Mouse (Mus musculus): Measurements from ENCODE around the gene Mdk.

The Mdk gene

DNA sequence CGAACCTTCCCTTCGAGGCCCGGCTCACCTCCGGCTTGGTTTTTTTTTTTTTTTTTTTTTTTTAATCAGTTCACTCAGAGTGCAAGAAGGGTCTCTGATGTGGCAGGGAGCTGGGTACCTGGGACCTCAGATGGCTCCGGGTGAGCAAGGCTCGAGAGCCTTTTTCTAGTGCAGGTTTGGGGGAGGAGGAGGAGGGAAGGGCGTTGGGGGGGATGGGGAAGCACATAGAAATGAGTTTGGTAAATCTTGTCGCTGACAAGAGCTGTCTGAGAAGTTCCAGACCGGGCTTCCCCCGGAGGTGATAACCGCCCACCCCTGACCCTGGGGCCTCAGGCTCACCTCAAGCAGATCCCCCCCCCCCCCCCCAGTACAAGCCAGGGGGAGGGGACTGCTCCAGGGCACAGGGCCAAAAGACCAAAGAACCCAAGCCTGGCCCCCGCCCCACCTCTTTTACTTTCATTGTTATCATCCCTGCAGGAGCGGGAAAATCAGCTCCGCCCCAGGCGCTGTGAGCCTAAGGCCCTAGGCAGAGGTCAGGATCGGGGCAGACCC lies at the start of gene Mdk:
Gene Mdk, minus strand, starts transcription at position 138 of the 552 bp plus-strand sequence.
- DNase-seq (ENCODE audit: low spot score in 2 of 2): peak; percentile 34 to 41

GRCm38 (mm10) chr2:91980830-91981229 lies 48.7 kb upstream of the Mdk start:
- DNase-seq (ENCODE audit: low spot score in 2 of 2): no peak

DNA sequence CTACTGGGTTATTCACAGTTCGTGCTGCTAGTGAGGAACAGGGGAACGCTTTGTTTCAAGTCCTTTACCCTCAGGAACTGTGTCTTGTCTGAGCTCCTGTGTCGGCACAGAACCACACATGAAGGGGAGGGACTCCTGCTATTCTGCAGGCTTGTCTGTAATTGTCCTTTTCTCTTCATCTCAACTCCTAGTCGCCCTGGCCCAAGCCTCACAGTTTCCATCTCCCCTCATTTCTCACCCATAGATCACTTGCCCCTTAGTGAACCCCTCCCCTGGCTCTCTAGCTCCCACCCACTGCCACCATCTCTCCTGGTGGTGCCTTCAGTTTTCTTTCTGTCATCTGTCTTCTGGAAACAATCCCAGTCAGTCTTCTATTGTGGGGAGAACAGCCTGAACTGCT lies 48.1 kb upstream of the Mdk start:
- no peak for DNase-seq (ENCODE audit: low spot score in 2 of 2)

DNA sequence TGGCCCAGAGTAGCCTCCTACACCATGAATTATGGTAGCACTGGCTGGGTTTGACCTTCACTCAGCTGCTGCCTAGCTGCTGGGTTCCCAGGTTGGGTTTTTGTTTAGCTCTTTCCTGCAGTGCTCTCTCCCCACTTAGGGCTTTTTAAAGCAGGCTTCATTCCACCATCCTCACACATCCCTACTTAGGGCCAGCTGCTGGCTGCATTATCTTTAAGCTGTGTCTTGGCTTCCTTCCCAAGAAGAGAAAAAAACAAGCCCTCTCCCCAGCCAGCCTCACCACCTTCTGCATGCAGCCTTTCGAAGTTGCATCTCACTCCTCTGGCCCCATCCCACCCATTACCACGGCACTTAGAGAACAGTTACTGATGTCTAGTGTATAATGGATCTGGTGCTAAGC lies 46.5 kb upstream of the Mdk start:
- no peak for DNase-seq (ENCODE audit: low spot score in 2 of 2)

GRCm38 (mm10) chr2:91977960-91978359 lies 45.9 kb upstream of the Mdk start:
- DNase-seq (ENCODE audit: low spot score in 2 of 2): no peak

DNA sequence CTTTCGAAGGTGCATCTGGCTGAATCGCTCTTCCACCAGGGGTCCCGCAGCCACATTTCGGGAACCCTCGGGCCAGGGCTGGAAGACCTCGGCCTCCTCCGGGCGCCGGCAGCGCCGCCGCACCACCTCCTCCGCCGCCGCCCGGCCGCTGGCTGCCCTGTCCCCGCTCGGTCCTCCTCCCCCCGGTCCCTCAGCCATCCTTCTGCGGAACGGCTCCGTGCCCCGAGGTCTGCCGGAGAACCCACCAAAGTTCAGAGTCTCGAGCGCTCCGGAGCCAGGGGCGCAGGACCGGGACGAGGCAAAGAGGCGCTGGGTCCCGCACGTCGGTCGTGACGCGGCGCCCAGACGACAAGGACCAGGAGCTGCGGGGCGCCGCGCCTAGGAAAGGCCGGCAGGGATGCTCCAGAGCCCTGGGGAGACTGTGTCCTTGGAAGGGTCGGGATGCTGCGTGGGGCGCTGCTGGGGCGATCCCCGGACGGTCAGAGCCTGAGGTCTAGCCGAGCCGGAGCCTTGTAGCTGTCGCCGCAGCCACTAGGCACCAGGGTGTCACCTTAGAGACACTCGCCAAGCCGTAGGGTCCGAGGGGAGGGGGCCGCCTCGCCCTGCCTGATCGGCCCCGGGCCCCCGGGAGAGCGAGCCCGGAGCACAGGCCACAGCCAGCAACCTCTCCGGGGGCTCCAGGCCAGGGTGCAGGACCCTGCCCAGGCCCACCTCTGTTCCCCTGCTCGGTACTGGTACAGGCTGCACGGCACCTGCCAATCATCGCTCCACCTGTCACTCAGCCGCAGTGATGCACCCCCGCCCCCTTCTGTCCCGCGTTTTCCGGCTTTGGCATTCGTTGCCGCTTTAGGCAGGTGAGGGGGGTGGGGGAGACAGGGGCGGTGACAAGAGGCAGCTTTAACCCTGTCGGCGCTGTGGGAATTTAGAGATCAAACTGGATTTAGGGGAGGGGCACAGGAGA lies 43.8 kb upstream of the Mdk start, which contains the start of gene Dgkz:
Gene Dgkz, minus strand, starts transcription at position 284 of the 961 bp plus-strand sequence.
- peak in 1 of 2 experiments; percentile 68 for DNase-seq (ENCODE audit: low spot score in 2 of 2)

DNA sequence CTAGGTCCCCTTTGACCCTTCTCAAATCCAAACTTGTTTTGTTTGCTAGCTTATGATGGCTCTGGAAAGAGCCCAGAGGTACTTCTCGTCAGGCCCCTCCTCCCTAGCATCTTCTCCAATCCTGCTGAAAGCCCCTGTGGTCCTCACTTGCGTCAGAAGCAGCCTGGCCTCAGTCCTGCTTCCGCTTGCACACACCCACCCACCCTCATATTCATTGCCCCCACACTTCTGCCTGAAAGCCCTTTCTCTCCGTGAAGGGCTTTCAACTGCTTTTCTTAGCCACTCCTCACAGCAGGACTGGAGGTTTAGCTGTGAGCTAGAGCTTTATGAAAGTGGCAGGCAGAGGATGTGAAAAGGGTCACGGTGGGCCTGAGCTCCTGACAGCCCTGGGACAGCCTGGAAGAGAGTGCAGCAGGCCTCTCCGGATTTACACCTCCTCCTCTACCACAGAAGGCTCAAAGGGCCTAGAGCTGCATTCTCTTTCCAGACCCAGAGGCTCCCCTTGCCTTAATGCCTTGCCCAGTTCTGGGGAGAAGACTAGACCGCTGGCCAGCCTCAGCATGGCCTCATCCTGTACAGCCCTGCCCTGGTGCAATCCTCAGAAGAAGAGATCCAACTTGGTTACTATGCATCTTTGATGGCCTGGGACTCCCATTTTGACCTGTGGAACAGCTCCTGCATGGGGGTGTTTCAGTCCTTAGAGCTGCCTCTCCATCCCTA lies 41.5 kb upstream of the Mdk start:
- DNase-seq (ENCODE audit: low spot score in 2 of 2): no peak

- no peak for DNase-seq (ENCODE audit: low spot score in 2 of 2)
These were observed 40.0 kb upstream of the Mdk start for GRCm38 (mm10) chr2:91972121-91972566.

GRCm38 (mm10) chr2:91971231-91972097 lies 39.4 kb upstream of the Mdk start:
- peak; percentile 83 to 84 for DNase-seq (ENCODE audit: low spot score in 2 of 2)

DNA sequence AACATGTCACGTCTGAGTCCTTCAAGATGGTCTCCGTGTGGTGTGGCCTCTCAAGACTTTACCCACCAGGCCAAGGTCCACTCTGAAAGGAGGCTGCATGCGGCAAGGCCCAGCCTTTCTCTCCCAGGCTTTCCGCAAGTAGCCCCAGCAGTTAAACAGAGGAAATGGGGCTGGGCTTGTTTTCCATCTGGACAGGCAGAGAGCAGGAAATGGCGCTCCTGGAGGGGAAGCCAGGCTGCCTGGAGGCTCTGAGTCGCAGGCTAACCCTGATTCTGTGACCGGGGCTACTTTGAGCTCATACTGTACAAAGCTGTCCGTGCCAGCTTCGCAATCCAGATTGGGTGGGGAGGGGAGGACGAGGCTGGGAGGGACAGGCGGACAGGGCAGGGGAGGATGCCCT lies 35.9 kb upstream of the Mdk start:
- DNase-seq (ENCODE audit: low spot score in 2 of 2): no peak

GRCm38 (mm10) chr2:91966367-91966766 lies 34.3 kb upstream of the Mdk start:
- DNase-seq (ENCODE audit: low spot score in 2 of 2): no peak

- DNase-seq (ENCODE audit: low spot score in 2 of 2): peak in 1 of 2 experiments; percentile 71
These were observed 33.3 kb upstream of the Mdk start for GRCm38 (mm10) chr2:91965417-91965816.

DNA sequence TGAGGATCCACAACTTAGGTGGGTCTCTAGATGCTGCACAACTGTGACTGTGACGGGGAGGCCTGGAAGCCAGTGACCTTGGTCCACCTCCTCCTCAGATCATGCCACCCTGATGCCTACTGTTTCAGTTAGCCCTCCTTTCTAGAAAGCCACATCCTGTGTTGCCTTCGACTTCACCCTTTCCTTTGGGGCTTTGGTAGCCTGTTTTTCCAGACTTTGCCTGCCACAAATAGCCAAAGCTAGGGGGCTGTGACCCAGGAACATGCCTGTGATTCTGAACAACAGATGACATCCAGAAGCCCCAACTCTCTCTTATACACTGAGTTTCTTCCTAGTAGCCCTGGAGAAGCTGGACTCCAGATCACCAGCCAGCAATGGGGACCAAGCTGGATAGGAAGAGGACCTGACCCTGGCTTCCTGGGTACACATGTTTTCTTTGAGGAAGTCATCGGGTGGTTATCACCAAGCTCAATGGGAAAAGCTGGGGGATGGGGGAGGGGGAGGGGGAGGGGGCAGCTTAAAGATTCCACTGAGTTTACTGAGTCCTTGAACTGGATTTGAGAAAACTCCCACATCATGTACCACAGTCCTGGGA lies 32.6 kb upstream of the Mdk start:
- DNase-seq (ENCODE audit: low spot score in 2 of 2): no peak

- peak; percentile 94 to 95 for DNase-seq (ENCODE audit: low spot score in 2 of 2)
These were observed 31.4 kb upstream of the Mdk start for GRCm38 (mm10) chr2:91963443-91963932.

DNA sequence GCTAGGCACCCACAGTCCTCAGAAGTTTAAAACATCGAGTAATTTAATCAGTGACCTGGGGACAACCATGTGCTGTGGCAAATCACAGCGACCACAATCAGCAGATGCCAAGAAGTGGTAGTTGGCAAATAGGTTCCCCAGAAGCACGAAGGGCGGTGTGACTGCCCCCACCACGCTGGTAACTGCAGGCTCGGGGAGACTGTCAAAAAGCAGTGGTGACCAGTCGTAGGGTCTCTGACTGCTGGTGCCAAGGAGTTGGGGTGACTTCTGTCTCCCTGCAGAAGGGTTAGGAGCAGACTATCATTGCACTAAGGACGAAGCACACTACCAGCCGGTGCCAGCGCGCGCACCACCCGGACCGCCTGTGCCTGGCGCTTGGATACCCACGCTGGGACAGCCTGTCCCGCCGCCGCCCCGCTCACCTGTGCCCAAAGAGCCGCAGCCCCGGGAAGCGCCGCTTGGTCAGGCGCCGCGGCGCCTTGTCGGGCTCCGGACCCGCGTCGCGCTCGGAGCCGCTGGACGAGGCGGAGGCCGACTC lies 30.8 kb upstream of the Mdk start:
- no peak for DNase-seq (ENCODE audit: low spot score in 2 of 2)

DNA sequence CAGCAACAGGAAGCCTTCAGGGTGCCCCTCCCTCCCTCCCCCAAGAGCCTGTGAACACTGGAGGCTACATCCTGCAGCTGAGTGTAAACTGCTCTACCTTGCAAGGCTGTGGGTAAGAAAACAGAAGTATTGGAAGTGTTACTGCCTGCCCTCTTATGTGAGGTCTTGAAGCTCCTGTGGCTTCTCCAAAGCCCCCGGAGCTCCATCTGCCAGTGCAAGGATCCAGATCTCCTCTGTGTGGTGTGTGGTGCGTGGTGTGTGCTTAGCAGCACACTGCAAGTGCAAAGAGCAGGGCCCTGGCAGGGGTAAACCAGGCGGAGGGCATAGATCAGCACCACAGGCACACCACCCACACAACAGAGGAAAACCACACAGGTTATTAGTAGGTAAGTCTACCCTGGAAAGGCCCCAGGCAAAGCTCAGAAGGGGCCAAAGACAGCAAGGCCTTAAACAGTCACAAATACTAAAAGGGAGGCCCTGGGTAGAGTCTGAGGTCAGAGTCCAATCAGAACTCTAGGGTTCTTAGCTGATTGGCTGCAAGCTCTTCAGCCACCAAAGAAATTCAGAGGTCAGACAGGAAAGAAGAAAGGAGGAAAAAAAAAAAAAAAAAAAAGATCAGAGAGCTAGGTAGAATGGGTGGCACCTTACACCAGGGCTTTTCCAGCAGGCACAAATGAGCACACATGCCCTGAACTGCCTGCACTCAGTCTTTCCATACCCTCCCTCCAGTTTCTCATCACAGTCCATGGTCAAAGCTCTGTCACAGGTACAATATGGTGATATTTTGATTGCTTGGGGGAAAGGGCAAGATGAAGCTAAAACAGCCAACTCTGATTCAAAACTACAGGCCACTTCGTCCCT lies 30.0 kb upstream of the Mdk start:
- no peak for DNase-seq (ENCODE audit: low spot score in 2 of 2)

GRCm38 (mm10) chr2:91960459-91960858 lies 28.4 kb upstream of the Mdk start:
- no peak for DNase-seq (ENCODE audit: low spot score in 2 of 2)

DNA sequence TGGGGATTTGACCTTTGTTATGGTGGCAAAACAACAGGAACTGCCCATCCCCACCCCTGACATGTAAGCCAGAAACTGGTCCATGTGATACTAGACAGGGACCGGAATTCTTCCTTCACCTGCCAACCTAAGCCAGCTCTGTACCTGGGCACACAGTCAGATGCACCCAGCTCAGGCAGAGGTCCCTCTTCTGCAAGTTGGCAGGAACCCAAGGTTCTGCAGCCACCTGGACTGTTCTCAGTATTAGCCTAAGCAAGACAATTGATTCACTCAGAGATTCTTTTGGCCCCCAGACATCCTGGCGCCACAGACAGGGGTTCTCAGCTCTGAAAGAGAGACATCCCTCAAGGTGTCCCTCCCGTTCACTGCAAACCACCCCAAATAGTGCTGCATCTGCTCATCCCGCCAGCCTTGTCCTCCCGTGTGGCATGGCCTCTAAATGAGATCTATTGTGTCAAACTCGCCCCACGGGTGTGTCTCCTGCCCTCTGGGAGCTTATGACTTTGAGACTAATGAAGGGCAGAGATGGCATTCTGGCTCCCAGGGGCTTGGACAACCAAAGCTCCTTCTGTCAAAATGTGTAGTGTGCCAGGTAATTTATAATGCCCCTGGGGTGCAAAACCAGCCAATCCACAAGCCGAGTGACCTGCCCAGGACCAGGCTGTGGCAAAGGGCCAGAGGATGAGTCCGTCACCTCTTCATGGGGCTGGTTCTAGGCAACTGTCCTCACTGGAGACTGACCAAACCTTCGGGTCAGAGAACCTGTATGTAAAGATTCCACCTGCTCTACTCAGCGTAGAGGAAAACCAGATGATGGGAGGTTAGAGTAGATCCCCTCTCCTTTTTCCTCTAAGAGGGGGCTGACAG lies 27.7 kb upstream of the Mdk start:
- DNase-seq (ENCODE audit: low spot score in 2 of 2): no peak
